Mouse (Mus musculus): ENCODE measurements around the gene Aunip. TPM values are rescaled to one million over a fixed set of nuclear protein-coding genes. Genes with fewer than 3 reads are reported as not detected.
A peak's percentile ranks its signal among the peaks of the same experiment; 100 is the strongest.

Gene Aunip
- polyA plus RNA-seq, 1 experiment from 2014 or later, result 18.7 TPM

- no peak overlapping the region for H3K27ac ChIP-seq
- H3K36me3 ChIP-seq, result no peaks in the 10 kb centered on the region
- H3K9me3 ChIP-seq, result no peaks in the 10 kb centered on the region
- no peak overlapping the region for H3K4me2 ChIP-seq
- H3K4me1 ChIP-seq, result no peaks in the 10 kb centered on the region
- no peak for ATAC-seq (ENCODE audit: borderline replicate concordance, extremely low read depth, low FRiP score, low TSS enrichment)
- H3K4me3 ChIP-seq, result no peak overlapping the region
- no peaks in the 10 kb centered on the region for H3K27me3 ChIP-seq
- WGBS, result 78% methylated on average over 4 of the region's 4 CpGs
- H3K9ac ChIP-seq, result no peak overlapping the region
These were observed 5.5 kb upstream of the Aunip start for GRCm38 (mm10) chr4:134505303-134505789.

- Histone ChIP-seq H3K9me3 (no peaks in the 10 kb centered on the region), H3K4me3 (no peak overlapping the region), H3K4me1 (peaks cover under 1% of the 10 kb centered on the region; the same call in 1 of the 2 replicates), H3K9ac (no peak overlapping the region), H3K4me2 (no peak overlapping the region), H3K27ac (no peak overlapping the region), H3K27me3 (no peaks in the 10 kb centered on the region), H3K36me3 (no peaks in the 10 kb centered on the region)
- 63% methylated on average over 3 of the region's 4 CpGs for WGBS
- no peak for ATAC-seq (ENCODE audit: borderline replicate concordance, extremely low read depth, low FRiP score, low TSS enrichment)
These were observed 4.7 kb upstream of the Aunip start for GRCm38 (mm10) chr4:134505966-134506594.

GRCm38 (mm10) chr4:134506713-134507112 lies 4.1 kb upstream of the Aunip start:
- no peak for ATAC-seq (ENCODE audit: borderline replicate concordance, extremely low read depth, low FRiP score, low TSS enrichment)
- WGBS, result 82% methylated on average over 19 of the region's 19 CpGs
- H3K4me1 ChIP-seq, result peaks cover 7% of the 10 kb centered on the region

GRCm38 (mm10) chr4:134510396-134510795 lies 403 bp upstream of the Aunip start:
- H3K4me1 ChIP-seq, result peaks cover 37% of the 10 kb centered on the region
- no peaks in the 10 kb centered on the region for H3K27me3 ChIP-seq
- no peak overlapping the region for H3K9ac ChIP-seq
- H3K27ac ChIP-seq, result no peak overlapping the region
- ATAC-seq (ENCODE audit: borderline replicate concordance, extremely low read depth, low FRiP score, low TSS enrichment), result no peak
- 78% methylated on average over 4 of the region's 4 CpGs for WGBS
- H3K4me2 ChIP-seq, result peak overlapping the region; percentile 96
- H3K9me3 ChIP-seq, result no peaks in the 10 kb centered on the region
- H3K4me3 ChIP-seq, result peak overlapping the region; percentile 89; the same call in 1 of the 2 replicates
- H3K36me3 ChIP-seq, result no peaks in the 10 kb centered on the region

More at GRCm38 (mm10) chr4:134506713-134507112, 4.1 kb upstream of the Aunip start:
- Histone ChIP-seq H3K4me2 (no peak overlapping the region), H3K9ac (no peak overlapping the region), H3K4me3 (no peak overlapping the region), H3K36me3 (no peaks in the 10 kb centered on the region), H3K27me3 (no peaks in the 10 kb centered on the region), H3K9me3 (no peaks in the 10 kb centered on the region), H3K27ac (no peak overlapping the region)

- ATAC-seq (ENCODE audit: borderline replicate concordance, extremely low read depth, low FRiP score, low TSS enrichment), result no peak
- WGBS, result 50% methylated on average over 6 of the region's 6 CpGs
- Histone ChIP-seq H3K9ac (peak overlapping the region; percentile 76), H3K27ac (no peak overlapping the region), H3K27me3 (no peaks in the 10 kb centered on the region), H3K4me2 (peak overlapping the region; percentile 96), H3K4me1 (peaks cover 46% of the 10 kb centered on the region), H3K36me3 (no peaks in the 10 kb centered on the region), H3K9me3 (no peaks in the 10 kb centered on the region), H3K4me3 (peak overlapping the region; percentile 89)
These were observed 931 bp downstream of the Aunip start for GRCm38 (mm10) chr4:134511730-134512129.

DNA sequence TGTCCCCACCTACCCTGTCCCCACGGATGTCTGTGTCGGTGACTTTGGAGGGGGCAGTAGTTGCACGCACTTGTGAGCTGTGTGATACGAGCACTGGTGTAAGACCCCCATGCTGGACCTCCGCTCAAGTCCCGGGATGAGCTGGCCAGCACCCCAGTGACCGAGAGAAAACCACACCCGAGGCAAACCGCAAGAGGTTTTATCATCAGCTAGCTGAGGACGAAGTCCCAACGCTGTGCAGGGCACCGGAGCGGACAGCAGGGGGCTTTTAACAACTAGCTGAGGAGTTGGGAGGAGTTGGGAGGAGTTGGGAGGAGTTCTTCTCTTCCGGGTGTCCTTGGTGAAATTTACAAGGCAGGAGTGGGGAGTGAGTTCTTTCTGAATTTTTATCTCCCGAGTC lies 2.0 kb downstream of the Aunip start:
- Histone ChIP-seq H3K4me1 (peaks cover 51% of the 10 kb centered on the region), H3K9ac (peak overlapping the region; percentile 31; the same call in 1 of the 2 replicates), H3K4me3 (peak overlapping the region; percentile 29), H3K9me3 (no peaks in the 10 kb centered on the region), H3K27me3 (no peaks in the 10 kb centered on the region), H3K36me3 (no peaks in the 10 kb centered on the region), H3K4me2 (peak overlapping the region; percentile 96), H3K27ac (no peak overlapping the region)
- 6% methylated on average over 15 of the region's 15 CpGs for WGBS
- ATAC-seq (ENCODE audit: borderline replicate concordance, extremely low read depth, low FRiP score, low TSS enrichment), result no peak; the same call in 1 of the 2 replicates

GRCm38 (mm10) chr4:134514309-134514930 lies 3.6 kb downstream of the Aunip start:
- Histone ChIP-seq H3K27me3 (no peaks in the 10 kb centered on the region), H3K36me3 (no peaks in the 10 kb centered on the region), H3K9me3 (no peaks in the 10 kb centered on the region), H3K9ac (no peak overlapping the region), H3K27ac (peak overlapping the region; percentile 41), H3K4me1 (peaks cover 51% of the 10 kb centered on the region), H3K4me3 (no peak overlapping the region), H3K4me2 (no peak overlapping the region)
- no peak for ATAC-seq (ENCODE audit: borderline replicate concordance, extremely low read depth, low FRiP score, low TSS enrichment)
- WGBS, result 73% methylated on average over 11 of the region's 11 CpGs

- Histone ChIP-seq H3K4me3 (no peak overlapping the region), H3K27ac (no peak overlapping the region), H3K9me3 (no peaks in the 10 kb centered on the region), H3K36me3 (no peaks in the 10 kb centered on the region), H3K27me3 (no peaks in the 10 kb centered on the region), H3K4me1 (peaks cover 51% of the 10 kb centered on the region), H3K4me2 (no peak overlapping the region), H3K9ac (no peak overlapping the region)
- ATAC-seq (ENCODE audit: borderline replicate concordance, extremely low read depth, low FRiP score, low TSS enrichment), result no peak
- 57% methylated on average over 7 of the region's 7 CpGs for WGBS
These were observed 4.8 kb downstream of the Aunip start for GRCm38 (mm10) chr4:134515614-134516013.

DNA sequence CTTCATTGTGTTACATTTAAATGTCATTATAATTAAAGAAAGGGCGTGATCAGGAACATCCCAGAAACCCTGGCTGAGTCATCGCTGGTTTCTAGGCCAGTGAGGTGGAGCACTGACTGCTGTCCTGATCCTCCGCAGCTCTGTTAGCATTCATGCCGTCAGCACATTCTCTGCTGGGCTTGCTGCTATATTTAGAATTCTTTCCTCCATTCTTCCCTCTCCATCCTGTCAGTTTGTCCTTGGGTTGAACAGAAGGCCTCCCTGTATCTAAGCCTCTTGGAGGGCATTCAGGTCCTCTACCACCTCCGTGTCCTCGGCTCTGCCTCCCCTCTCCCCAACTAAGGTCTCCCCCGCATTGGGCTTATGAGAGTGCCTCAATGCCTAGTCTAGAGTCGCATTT lies 6.2 kb downstream of the Aunip start:
- no peak overlapping the region for H3K9ac ChIP-seq
- 66% methylated on average over 8 of the region's 8 CpGs for WGBS
- H3K9me3 ChIP-seq, result no peaks in the 10 kb centered on the region
- peak overlapping the region; percentile 33; the same call in 1 of the 2 replicates for H3K27ac ChIP-seq
- no peak overlapping the region for H3K4me2 ChIP-seq
- H3K4me1 ChIP-seq, result peaks cover 42% of the 10 kb centered on the region
- H3K27me3 ChIP-seq, result no peaks in the 10 kb centered on the region
- ATAC-seq (ENCODE audit: borderline replicate concordance, extremely low read depth, low FRiP score, low TSS enrichment), result no peak
- peaks cover 9% of the 10 kb centered on the region; the same call in 1 of the 2 replicates for H3K36me3 ChIP-seq
- no peak overlapping the region for H3K4me3 ChIP-seq

GRCm38 (mm10) chr4:134517719-134518118 lies 6.9 kb downstream of the Aunip start:
- Histone ChIP-seq H3K4me3 (no peak overlapping the region), H3K36me3 (peaks cover 11% of the 10 kb centered on the region; the same call in 1 of the 2 replicates), H3K27me3 (no peaks in the 10 kb centered on the region), H3K4me2 (no peak overlapping the region), H3K9me3 (no peaks in the 10 kb centered on the region), H3K9ac (no peak overlapping the region), H3K27ac (no peak overlapping the region), H3K4me1 (peaks cover 34% of the 10 kb centered on the region)
- no peak for ATAC-seq (ENCODE audit: borderline replicate concordance, extremely low read depth, low FRiP score, low TSS enrichment)
- 84% methylated on average over 10 of the region's 10 CpGs for WGBS

GRCm38 (mm10) chr4:134518541-134518940 lies 7.7 kb downstream of the Aunip start:
- 87% methylated on average over 4 of the region's 4 CpGs for WGBS
- Histone ChIP-seq H3K4me2 (no peak overlapping the region), H3K36me3 (peaks cover 19% of the 10 kb centered on the region), H3K9me3 (no peaks in the 10 kb centered on the region), H3K9ac (no peak overlapping the region), H3K4me3 (no peak overlapping the region), H3K4me1 (peaks cover 29% of the 10 kb centered on the region), H3K27ac (no peak overlapping the region), H3K27me3 (no peaks in the 10 kb centered on the region)
- no peak for ATAC-seq (ENCODE audit: borderline replicate concordance, extremely low read depth, low FRiP score, low TSS enrichment)

GRCm38 (mm10) chr4:134519281-134519680 lies 8.5 kb downstream of the Aunip start:
- Histone ChIP-seq H3K9ac (no peak overlapping the region), H3K4me2 (no peak overlapping the region), H3K36me3 (peaks cover 25% of the 10 kb centered on the region), H3K9me3 (no peaks in the 10 kb centered on the region), H3K4me3 (no peak overlapping the region), H3K4me1 (peaks cover 21% of the 10 kb centered on the region), H3K27ac (no peak overlapping the region), H3K27me3 (no peaks in the 10 kb centered on the region)
- no peak for ATAC-seq (ENCODE audit: borderline replicate concordance, extremely low read depth, low FRiP score, low TSS enrichment)
